Mouse (Mus musculus): Measurements from ENCODE around the gene Olah. TPM values are rescaled to one million over a fixed set of nuclear protein-coding genes. Genes with fewer than 3 reads are reported as not detected.

Gene Olah
- polyA plus RNA-seq, 1 experiment from 2014 or later: not detected

- peaks cover 7% of the 10 kb centered on the region; the same call in 1 of the 2 replicates for H3K27me3 ChIP-seq (replicated peaks)
- no peak overlapping the region for H3K4me3 ChIP-seq
- WGBS: 36% methylated on average over 4 of the region's 4 CpGs
- no peak overlapping the region for H3K27ac ChIP-seq
- H3K9me3 ChIP-seq: no peaks in the 10 kb centered on the region
- no peaks in the 10 kb centered on the region for H3K4me1 ChIP-seq
- no peak overlapping the region for H3K4me2 ChIP-seq (replicated peaks)
- no peak for ATAC-seq (ENCODE audit: low FRiP score, low read depth)
- no peak overlapping the region for H3K9ac ChIP-seq
- H3K36me3 ChIP-seq: no peaks in the 10 kb centered on the region
Observed at GRCm38 (mm10) chr2:3414241-3414640, 17.2 kb upstream of the Olah start.

- H3K4me2 ChIP-seq (replicated peaks): no peak overlapping the region
- WGBS: 84% methylated on average over 7 of the region's 7 CpGs
- H3K36me3 ChIP-seq: no peaks in the 10 kb centered on the region
- no peak overlapping the region for H3K9ac ChIP-seq
- H3K4me3 ChIP-seq: no peak overlapping the region
- H3K9me3 ChIP-seq: no peaks in the 10 kb centered on the region
- no peaks in the 10 kb centered on the region for H3K27me3 ChIP-seq (replicated peaks)
- H3K4me1 ChIP-seq: no peaks in the 10 kb centered on the region
- ATAC-seq (ENCODE audit: low FRiP score, low read depth): no peak
- no peak overlapping the region for H3K27ac ChIP-seq
Observed at GRCm38 (mm10) chr2:3407756-3408155, 10.7 kb upstream of the Olah start.

GRCm38 (mm10) chr2:3405981-3406380 is 9.0 kb upstream of the Olah start:
- Histone ChIP-seq H3K4me1 (no peaks in the 10 kb centered on the region), H3K27me3 (replicated peaks) (no peaks in the 10 kb centered on the region)
- no peak for ATAC-seq (ENCODE audit: low FRiP score, low read depth)

GRCm38 (mm10) chr2:3391945-3392344 is 5.1 kb downstream of the Olah start:
- Histone ChIP-seq H3K9ac (no peak overlapping the region), H3K9me3 (no peaks in the 10 kb centered on the region), H3K36me3 (no peaks in the 10 kb centered on the region), H3K4me1 (no peaks in the 10 kb centered on the region), H3K4me2 (replicated peaks) (no peak overlapping the region), H3K27ac (no peak overlapping the region), H3K27me3 (replicated peaks) (no peaks in the 10 kb centered on the region), H3K4me3 (no peak overlapping the region)
- ATAC-seq (ENCODE audit: low FRiP score, low read depth): no peak
- 74% methylated on average over 2 of the region's 2 CpGs for WGBS

More at GRCm38 (mm10) chr2:3405981-3406380, 9.0 kb upstream of the Olah start:
- WGBS: 88% methylated on average over 4 of the region's 4 CpGs
- Histone ChIP-seq H3K27ac (no peak overlapping the region), H3K9ac (no peak overlapping the region), H3K4me2 (replicated peaks) (no peak overlapping the region), H3K36me3 (no peaks in the 10 kb centered on the region), H3K4me3 (no peak overlapping the region), H3K9me3 (no peaks in the 10 kb centered on the region)

GRCm38 (mm10) chr2:3387105-3387860 is 9.7 kb downstream of the Olah start:
- WGBS: 89% methylated on average over 6 of the region's 6 CpGs
- Histone ChIP-seq H3K4me1 (no peaks in the 10 kb centered on the region), H3K27ac (no peak overlapping the region), H3K4me2 (replicated peaks) (no peak overlapping the region), H3K27me3 (replicated peaks) (no peaks in the 10 kb centered on the region), H3K4me3 (no peak overlapping the region), H3K36me3 (no peaks in the 10 kb centered on the region), H3K9ac (no peak overlapping the region), H3K9me3 (no peaks in the 10 kb centered on the region)
- ATAC-seq (ENCODE audit: low FRiP score, low read depth): no peak

GRCm38 (mm10) chr2:3365127-3365526 is 31.9 kb downstream of the Olah start:
- H3K4me1 ChIP-seq: no peaks in the 10 kb centered on the region
- no peak overlapping the region for H3K4me2 ChIP-seq (replicated peaks)
- no peak for ATAC-seq (ENCODE audit: low FRiP score, low read depth)
- H3K27me3 ChIP-seq (replicated peaks): no peaks in the 10 kb centered on the region
- no peaks in the 10 kb centered on the region for H3K36me3 ChIP-seq
- H3K4me3 ChIP-seq: no peak overlapping the region
- WGBS: 79% methylated on average over 4 of the region's 4 CpGs
- H3K27ac ChIP-seq: no peak overlapping the region
- no peaks in the 10 kb centered on the region for H3K9me3 ChIP-seq
- H3K9ac ChIP-seq: no peak overlapping the region

- ATAC-seq (ENCODE audit: low FRiP score, low read depth): no peak
- no peaks in the 10 kb centered on the region for H3K27me3 ChIP-seq (replicated peaks)
- no peaks in the 10 kb centered on the region for H3K36me3 ChIP-seq
- H3K27ac ChIP-seq: no peak overlapping the region
- WGBS: 86% methylated on average over 3 of the region's 3 CpGs
- no peaks in the 10 kb centered on the region for H3K4me1 ChIP-seq
- no peak overlapping the region for H3K4me2 ChIP-seq (replicated peaks)
- H3K4me3 ChIP-seq: no peak overlapping the region
- H3K9me3 ChIP-seq: no peaks in the 10 kb centered on the region
- H3K9ac ChIP-seq: no peak overlapping the region
Observed at GRCm38 (mm10) chr2:3361067-3361466, 35.9 kb downstream of the Olah start.

GRCm38 (mm10) chr2:3357887-3358286 is 39.1 kb downstream of the Olah start:
- Histone ChIP-seq H3K4me3 (no peak overlapping the region), H3K4me1 (no peaks in the 10 kb centered on the region), H3K4me2 (replicated peaks) (no peak overlapping the region), H3K9ac (no peak overlapping the region), H3K27ac (no peak overlapping the region), H3K36me3 (no peaks in the 10 kb centered on the region), H3K27me3 (replicated peaks) (no peaks in the 10 kb centered on the region), H3K9me3 (no peaks in the 10 kb centered on the region)
- no peak for ATAC-seq (ENCODE audit: low FRiP score, low read depth)
- 77% methylated on average over 3 of the region's 3 CpGs for WGBS

GRCm38 (mm10) chr2:3356311-3356710 is 40.7 kb downstream of the Olah start:
- 79% methylated on average over 3 of the region's 3 CpGs for WGBS
- H3K27me3 ChIP-seq (replicated peaks): no peaks in the 10 kb centered on the region

GRCm38 (mm10) chr2:3355793-3356192 is 41.2 kb downstream of the Olah start:
- H3K9ac ChIP-seq: no peak overlapping the region
- H3K4me1 ChIP-seq: no peaks in the 10 kb centered on the region
- no peak overlapping the region for H3K4me2 ChIP-seq (replicated peaks)
- H3K36me3 ChIP-seq: no peaks in the 10 kb centered on the region
- H3K27ac ChIP-seq: no peak overlapping the region
- H3K27me3 ChIP-seq (replicated peaks): no peaks in the 10 kb centered on the region
- ATAC-seq (ENCODE audit: low FRiP score, low read depth): no peak
- 94% methylated on average over 8 of the region's 8 CpGs for WGBS
- H3K4me3 ChIP-seq: no peak overlapping the region
- H3K9me3 ChIP-seq: 0 out of 2 replicates have a peak, but pooled peaks cover 4% of the 10 kb centered on the region

More at GRCm38 (mm10) chr2:3356311-3356710, 40.7 kb downstream of the Olah start:
- no peak overlapping the region for H3K4me3 ChIP-seq
- H3K4me2 ChIP-seq (replicated peaks): no peak overlapping the region
- H3K9me3 ChIP-seq: 0 out of 2 replicates have a peak, but pooled peaks cover 4% of the 10 kb centered on the region
- no peak overlapping the region for H3K9ac ChIP-seq
- H3K27ac ChIP-seq: no peak overlapping the region
- no peaks in the 10 kb centered on the region for H3K36me3 ChIP-seq
- no peaks in the 10 kb centered on the region for H3K4me1 ChIP-seq
- ATAC-seq (ENCODE audit: low FRiP score, low read depth): no peak

GRCm38 (mm10) chr2:3353160-3353559 is 43.9 kb downstream of the Olah start:
- H3K4me3 ChIP-seq: no peak overlapping the region
- no peaks in the 10 kb centered on the region for H3K4me1 ChIP-seq
- H3K27ac ChIP-seq: no peak overlapping the region
- H3K27me3 ChIP-seq (replicated peaks): no peaks in the 10 kb centered on the region
- no peak overlapping the region for H3K9ac ChIP-seq
- no peak for ATAC-seq (ENCODE audit: low FRiP score, low read depth)
- 0 out of 2 replicates have a peak, but pooled peaks cover 4% of the 10 kb centered on the region for H3K9me3 ChIP-seq
- H3K36me3 ChIP-seq: no peaks in the 10 kb centered on the region
- H3K4me2 ChIP-seq (replicated peaks): no peak overlapping the region

- no peaks in the 10 kb centered on the region for H3K27me3 ChIP-seq (replicated peaks)
- no peaks in the 10 kb centered on the region for H3K36me3 ChIP-seq
- H3K4me1 ChIP-seq: no peaks in the 10 kb centered on the region
- H3K27ac ChIP-seq: no peak overlapping the region
- no peak overlapping the region for H3K9ac ChIP-seq
- no peak overlapping the region for H3K4me3 ChIP-seq
- no peak for ATAC-seq (ENCODE audit: low FRiP score, low read depth)
- 0 out of 2 replicates have a peak, but pooled peaks cover 4% of the 10 kb centered on the region for H3K9me3 ChIP-seq
- 23% methylated on average over 3 of the region's 3 CpGs for WGBS
- H3K4me2 ChIP-seq (replicated peaks): no peak overlapping the region
Observed at GRCm38 (mm10) chr2:3348919-3349318, 48.1 kb downstream of the Olah start.

GRCm38 (mm10) chr2:3348422-3348821 is 48.6 kb downstream of the Olah start:
- Histone ChIP-seq H3K4me1 (no peaks in the 10 kb centered on the region), H3K36me3 (no peaks in the 10 kb centered on the region), H3K27ac (no peak overlapping the region), H3K4me3 (no peak overlapping the region), H3K9me3 (0 out of 2 replicates have a peak, but pooled peaks cover 4% of the 10 kb centered on the region), H3K4me2 (replicated peaks) (no peak overlapping the region), H3K9ac (no peak overlapping the region), H3K27me3 (replicated peaks) (no peaks in the 10 kb centered on the region)
- ATAC-seq (ENCODE audit: low FRiP score, low read depth): no peak
- WGBS: 85% methylated on average over 4 of the region's 4 CpGs
